Mouse (Mus musculus) thymus, adult 2 months (tissue): ENCODE measurements around the gene Gm49383. TPM values are rescaled to one million over a fixed set of nuclear protein-coding genes. Genes with fewer than 3 reads are reported as not detected.

ENCODE experiments used
- DNase-seq: peaks from one replicate; pipeline ENCODE4 v3.0.0; 2021
- H3K27ac ChIP-seq: fragments of 200-500 bp; 2 replicates; pipeline ENCODE4 v1.5.1; 2012; ENCODE audit warnings: low read length, control low read depth; ENCODE audit not compliant: control insufficient read depth, insufficient read depth
- H3K27me3 ChIP-seq: fragments of 200-500 bp; 2 replicates; pipeline ENCODE4 v1.6.1; 2012; ENCODE audit warnings: mild to moderate bottlenecking, low read length, moderate library complexity, mixed read lengths; ENCODE audit not compliant: control insufficient read depth, insufficient read depth
- H3K36me3 ChIP-seq: fragments of 200-500 bp; 2 replicates; pipeline ENCODE4 v1.6.1; 2012; ENCODE audit warnings: mild to moderate bottlenecking, low read length, moderate library complexity; ENCODE audit not compliant: control insufficient read depth, insufficient read depth
- H3K4me1 ChIP-seq: fragments of 200-500 bp; replicated peaks from 2 replicates; pipeline ENCODE4 v1.6.1; 2012; ENCODE audit warnings: low read length; ENCODE audit not compliant: control insufficient read depth, insufficient read depth
- H3K4me3 ChIP-seq: fragments of 200-500 bp; 2 replicates; pipeline ENCODE4 v1.5.1; 2012; ENCODE audit warnings: mild to moderate bottlenecking, low read length, control low read depth, moderate library complexity; ENCODE audit not compliant: control insufficient read depth, insufficient read depth
- CTCF ChIP-seq: fragments of 200-500 bp; IDR thresholded peaks from 2 replicates; pipeline ENCODE4 v1.5.1; 2012; ENCODE audit warnings: mild to moderate bottlenecking, control low read depth, low read length, moderate library complexity, borderline replicate concordance; ENCODE audit not compliant: control insufficient read depth, poor library complexity, insufficient read depth; ENCODE audit errors: extremely low read depth
- POLR2A ChIP-seq: fragments of 200-500 bp; IDR thresholded peaks from 2 replicates; pipeline ENCODE4 v1.6.1; 2012; ENCODE audit warnings: mild to moderate bottlenecking, low read length, control low read depth, moderate library complexity; ENCODE audit not compliant: control insufficient read depth, poor library complexity, insufficient read depth; ENCODE audit errors: extremely low read depth
- WGBS: fragments of 180-500 bp; shearing (Covaris S2); methylation state at CpG from one replicate; pipeline ENCODE4 v1.1.7; 2018; 5-methylcytosine and 5-hydroxymethylcytosine counted together
- polyA plus RNA-seq: library from polyadenylated mRNA; depleted of rRNA; stranded (reverse); fragments of >200 nt; gene quantifications from 2 replicates; pipeline ENCODE4 v1.2.3, GENCODE M21; 2012

Gene Gm49383
- polyA plus RNA-seq, 1 experiment: 5.5 TPM

DNA sequence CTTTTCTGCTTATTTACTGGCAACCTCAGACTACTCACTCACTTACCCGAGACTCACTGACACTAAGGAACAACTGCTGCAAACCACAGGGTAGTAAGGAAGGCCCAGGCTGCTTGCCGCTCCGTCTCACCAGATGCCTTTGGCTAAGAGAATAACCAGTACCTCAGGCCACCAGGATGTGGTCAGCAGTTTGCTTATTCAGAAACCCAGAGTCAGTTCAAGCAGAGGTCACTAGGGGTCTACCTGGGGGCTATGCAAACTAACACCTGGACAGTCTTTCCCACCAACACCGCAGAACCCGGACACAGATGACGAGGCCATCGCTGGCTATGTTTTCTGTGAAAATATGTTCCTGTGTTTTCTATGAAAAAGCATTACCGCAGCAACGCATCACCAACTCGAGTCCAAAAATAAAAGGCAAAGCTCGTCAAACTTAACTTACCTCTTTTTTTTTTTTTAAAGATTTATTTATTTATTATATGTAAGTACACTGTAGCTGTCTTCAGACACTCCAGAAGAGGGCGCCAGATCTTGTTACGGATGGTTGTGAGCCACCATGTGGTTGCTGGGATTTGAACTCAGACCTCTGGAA lies 16.4 kb upstream of the Gm49383 start:
- Histone ChIP-seq H3K27me3 (no peaks in the 10 kb centered on the region), H3K4me1 (no peaks in the 10 kb centered on the region), H3K36me3 (peaks cover 3% of the 10 kb centered on the region; the same call in 1 of the 2 replicates), H3K4me3 (no peak overlapping the region), H3K27ac (no peak overlapping the region)
- TF ChIP-seq POLR2A (no peak), CTCF (no peak)
- no peak for DNase-seq
- WGBS: 93% methylated on average over 13 of the region's 13 CpGs

DNA sequence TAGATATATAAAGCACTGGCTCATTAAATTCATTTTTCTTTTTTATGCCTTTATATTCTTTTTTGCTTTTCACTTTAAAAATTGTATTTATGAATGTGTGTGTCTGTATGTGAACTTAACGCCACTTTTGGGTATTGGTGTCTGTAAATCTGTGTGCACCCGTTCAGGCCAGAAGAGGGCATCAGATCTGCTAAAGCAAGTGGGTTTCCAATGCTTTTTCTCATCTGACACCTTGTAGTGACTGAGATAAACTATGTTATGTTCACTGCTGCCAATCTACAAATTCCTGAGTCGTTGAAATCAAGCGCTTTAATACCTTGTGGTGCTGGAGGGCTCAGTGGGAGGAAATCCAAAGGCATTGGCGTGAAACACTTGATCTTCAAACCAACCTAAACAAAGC lies 14.2 kb upstream of the Gm49383 start:
- H3K4me1 ChIP-seq: no peaks in the 10 kb centered on the region
- H3K27ac ChIP-seq: no peak overlapping the region
- 0 out of 2 replicates have a peak, but pooled peaks cover 3% of the 10 kb centered on the region for H3K36me3 ChIP-seq
- TF ChIP-seq POLR2A: no peak
- no peak for TF ChIP-seq CTCF
- no peaks in the 10 kb centered on the region for H3K27me3 ChIP-seq
- H3K4me3 ChIP-seq: no peak overlapping the region
- 90% methylated on average over 5 of the region's 5 CpGs for WGBS
- DNase-seq: no peak

DNA sequence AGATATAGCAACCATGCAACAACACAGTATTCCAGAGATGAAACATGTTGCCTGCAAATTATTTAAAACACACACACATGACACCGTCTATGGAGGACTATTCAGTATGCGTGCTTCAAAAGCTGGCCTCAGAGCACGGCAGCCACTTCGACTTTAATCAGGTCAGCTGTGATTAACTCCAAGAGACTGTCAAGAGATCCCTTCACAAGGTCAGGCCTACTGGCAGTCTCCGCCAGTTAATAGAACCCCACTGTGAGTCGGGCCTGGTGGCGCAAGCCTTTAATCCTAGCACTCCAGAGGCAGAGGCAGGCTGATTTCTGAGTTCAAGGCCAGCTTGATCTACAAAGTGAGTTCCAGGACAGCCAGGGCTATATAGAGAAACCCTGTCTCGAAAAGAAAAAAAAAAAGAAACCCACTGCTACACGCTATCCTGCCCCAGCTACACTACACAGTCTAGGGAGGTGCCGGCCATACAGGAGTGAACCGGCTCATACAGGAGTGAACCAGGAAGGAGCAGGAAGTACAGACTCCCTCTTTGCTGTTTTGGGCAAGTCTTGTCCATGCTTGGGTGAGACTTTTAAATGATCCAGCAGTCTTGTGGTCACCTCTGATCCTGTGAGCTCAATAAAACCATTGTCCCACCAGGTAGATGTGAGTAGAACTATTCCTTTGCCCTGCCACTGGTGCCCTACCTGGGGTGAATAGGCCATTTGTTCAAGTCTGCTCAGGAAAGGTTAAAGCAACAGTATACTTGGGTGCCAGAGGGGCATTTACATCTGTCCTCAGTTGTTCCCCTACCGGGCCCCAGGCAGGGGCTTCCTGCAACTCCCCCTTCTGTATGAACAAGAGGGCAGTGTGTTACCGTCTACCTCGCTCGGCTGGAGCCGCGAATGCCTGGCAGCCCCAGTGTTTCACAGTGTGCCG lies 13.4 kb upstream of the Gm49383 start:
- WGBS: 97% methylated on average over 18 of the region's 18 CpGs
- TF ChIP-seq CTCF: no peak
- TF ChIP-seq POLR2A: no peak
- Histone ChIP-seq H3K36me3 (0 out of 2 replicates have a peak, but pooled peaks cover 3% of the 10 kb centered on the region), H3K4me1 (no peaks in the 10 kb centered on the region), H3K27ac (no peak overlapping the region), H3K4me3 (no peak overlapping the region), H3K27me3 (no peaks in the 10 kb centered on the region)
- no peak for DNase-seq

DNA sequence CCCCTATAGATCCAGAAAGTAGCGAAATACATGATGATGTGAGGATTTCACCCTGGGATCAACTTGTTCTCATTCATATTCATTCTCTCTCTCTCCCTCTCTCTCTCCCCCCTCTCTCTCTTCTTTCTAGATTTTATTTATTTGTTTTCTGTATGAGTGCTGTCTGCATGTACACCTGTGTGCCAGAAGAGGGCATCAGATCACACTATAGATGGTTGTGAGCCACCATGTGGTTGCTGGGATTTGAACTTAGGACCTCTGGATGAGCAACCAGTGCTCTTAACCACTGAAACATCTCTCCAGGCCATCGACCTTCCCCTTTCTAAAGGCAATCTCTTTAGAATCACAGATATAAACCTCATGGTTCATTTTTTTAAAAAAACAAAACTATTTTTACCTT lies 11.6 kb upstream of the Gm49383 start:
- no peak overlapping the region for H3K27ac ChIP-seq
- no peak for DNase-seq
- no peak for TF ChIP-seq POLR2A
- no peak for TF ChIP-seq CTCF
- H3K36me3 ChIP-seq: 0 out of 2 replicates have a peak, but pooled peaks cover 3% of the 10 kb centered on the region
- no peak overlapping the region for H3K4me3 ChIP-seq
- H3K4me1 ChIP-seq: no peaks in the 10 kb centered on the region
- no peaks in the 10 kb centered on the region for H3K27me3 ChIP-seq
- 91% methylated on average over 2 of the region's 2 CpGs for WGBS

DNA sequence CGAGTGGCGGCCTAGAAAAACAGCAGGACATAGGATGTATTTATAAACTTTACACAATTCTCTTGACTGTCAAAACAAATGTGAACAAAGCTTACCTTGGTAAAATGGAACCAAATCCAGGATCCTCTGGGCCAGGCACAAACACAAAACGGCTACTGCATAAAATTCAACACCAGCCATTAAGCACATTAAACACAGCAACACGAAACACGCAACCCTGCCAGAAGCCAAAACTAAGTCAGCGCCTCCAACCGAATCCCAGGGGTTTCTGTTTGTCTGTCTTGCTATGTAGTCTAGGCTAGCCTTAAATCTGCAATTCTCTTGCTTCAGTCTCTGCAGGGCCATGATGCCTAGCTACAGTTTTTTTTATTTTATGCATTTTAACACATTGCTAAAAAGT lies 11.0 kb upstream of the Gm49383 start:
- no peaks in the 10 kb centered on the region for H3K36me3 ChIP-seq
- H3K4me1 ChIP-seq: no peaks in the 10 kb centered on the region
- no peak overlapping the region for H3K27ac ChIP-seq
- 98% methylated on average over 7 of the region's 7 CpGs for WGBS
- no peak for TF ChIP-seq CTCF
- no peak for TF ChIP-seq POLR2A
- DNase-seq: no peak
- H3K27me3 ChIP-seq: no peaks in the 10 kb centered on the region
- no peak overlapping the region for H3K4me3 ChIP-seq

DNA sequence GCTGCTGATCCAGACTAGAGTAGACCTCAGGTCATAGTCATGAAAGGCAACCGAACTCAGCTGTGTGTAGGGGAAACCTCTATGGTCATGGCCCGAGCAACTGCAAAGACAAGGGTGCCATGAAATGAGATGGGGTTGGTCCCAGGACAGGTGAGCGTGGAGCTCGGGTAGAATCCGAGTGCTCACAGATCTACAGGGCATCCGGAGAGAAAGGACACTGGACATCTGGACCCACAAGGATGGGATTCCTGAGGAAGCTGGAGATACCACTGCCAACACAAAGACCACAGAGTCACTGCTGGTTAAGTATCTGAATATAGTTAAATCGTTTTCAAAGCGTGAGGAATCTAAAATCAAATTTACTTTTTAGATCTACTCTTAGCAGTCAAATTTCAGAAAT lies 10.5 kb upstream of the Gm49383 start:
- H3K27me3 ChIP-seq: no peaks in the 10 kb centered on the region
- H3K27ac ChIP-seq: no peak overlapping the region
- H3K36me3 ChIP-seq: no peaks in the 10 kb centered on the region
- WGBS: 97% methylated on average over 8 of the region's 8 CpGs
- H3K4me3 ChIP-seq: no peak overlapping the region
- no peak for TF ChIP-seq CTCF
- no peak for TF ChIP-seq POLR2A
- no peak for DNase-seq
- no peaks in the 10 kb centered on the region for H3K4me1 ChIP-seq

DNA sequence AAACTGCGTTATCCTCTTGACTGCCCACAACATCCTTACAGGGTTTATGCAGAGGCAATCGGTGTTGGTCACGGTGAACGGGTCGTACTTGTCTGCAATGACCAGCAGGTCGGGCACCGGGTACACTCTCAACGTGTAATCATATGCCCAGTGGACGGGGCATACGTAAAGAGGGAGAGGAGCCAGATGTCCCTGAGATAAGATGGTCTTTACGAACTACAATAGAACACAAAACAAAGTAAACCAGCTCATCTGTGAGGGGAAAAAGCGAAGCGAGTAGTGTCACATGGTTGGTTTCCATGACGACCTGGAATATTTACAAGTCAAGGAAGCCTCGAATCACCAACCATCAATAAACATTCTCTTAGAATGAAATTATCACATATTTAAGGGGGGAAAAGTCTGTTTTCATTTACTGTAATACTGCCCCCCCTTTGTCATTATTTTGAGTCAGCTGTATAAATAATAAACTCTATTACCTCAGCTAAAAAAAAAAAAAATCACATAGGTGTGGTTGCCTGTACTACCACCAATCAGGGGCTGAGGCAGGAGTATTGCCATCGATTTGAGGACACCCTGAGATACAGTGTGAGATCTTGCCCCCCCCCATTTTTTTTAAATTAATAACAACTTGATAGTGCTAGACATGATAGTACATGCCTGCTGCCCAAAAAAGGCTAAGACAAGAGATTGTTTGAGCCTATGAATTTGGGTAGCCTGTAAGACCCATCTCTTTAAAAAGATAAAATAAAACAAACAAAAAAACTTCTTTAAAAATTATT lies 7.3 kb upstream of the Gm49383 start, which contains the start of gene Gm49384:
Gene Gm49384, minus strand, starts transcription at position 216 of the 782 bp plus-strand sequence.
- H3K36me3 ChIP-seq: no peaks in the 10 kb centered on the region
- 94% methylated on average over 16 of the region's 16 CpGs for WGBS
- H3K27me3 ChIP-seq: no peaks in the 10 kb centered on the region
- DNase-seq: no peak
- H3K4me3 ChIP-seq: no peak within 1 kb of the TSS
- TF ChIP-seq CTCF (no peak), POLR2A (no peak)
- no peaks in the 10 kb centered on the region for H3K4me1 ChIP-seq
- no peak within 1 kb of the TSS for H3K27ac ChIP-seq
